Mouse (Mus musculus) G1E (cell line): ENCODE data around the gene Vstm4.

Source experiments
- CTCF ChIP-seq: IDR thresholded peaks from 2 replicates; pipeline ENCODE4 v1.5.1; 2012; ENCODE audit warnings: low read depth, low read length, inconsistent platforms, mixed read lengths
- TAL1 ChIP-seq: conservative IDR thresholded peaks from 2 replicates; pipeline ENCODE4 v1.6.1; 2012; ENCODE audit warnings: low read depth, low read length, inconsistent platforms, mixed read lengths

- TF ChIP-seq TAL1: no peak
- TF ChIP-seq CTCF: no peak
Observed at GRCm38 (mm10) chr14:32823861-32824260, 32.7 kb upstream of the Vstm4 start.
